Mouse (Mus musculus): ENCODE measurements around the gene Gm5475. TPM values are rescaled to one million over a fixed set of nuclear protein-coding genes. Genes with fewer than 3 reads are reported as not detected.

Gene Gm5475
- total and polyA plus RNA-seq, 2 experiments from 2014 or later = 0.10 TPM; not detected in 1

DNA sequence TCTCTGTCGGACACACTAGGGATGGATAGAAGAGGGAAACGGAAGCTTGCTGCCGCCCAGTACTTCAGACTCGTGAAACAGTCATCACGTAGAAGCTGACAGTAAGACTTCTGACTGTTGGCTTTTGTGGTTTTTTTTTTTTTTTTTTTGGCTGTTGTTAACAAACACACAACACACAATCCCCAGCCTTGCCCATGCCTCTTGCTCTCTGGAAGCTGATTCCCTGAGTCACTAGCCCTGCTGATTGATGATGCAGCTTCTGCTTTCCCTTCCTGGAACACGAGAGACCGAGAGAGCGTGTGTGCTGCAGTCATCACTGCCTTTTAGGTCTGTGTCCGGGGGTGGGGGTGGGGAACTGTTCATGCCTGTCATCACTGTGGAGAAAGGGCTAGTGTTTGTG lies 39.7 kb downstream of the Gm5475 start:
- Histone ChIP-seq H3K4me2 (ENCODE audit: low read depth) (no peak overlapping the region), H3K27ac (ENCODE audit: low read depth, low read length) (no peak overlapping the region), H3K9me3 (ENCODE audit: low read length) (no peaks in the 10 kb centered on the region), H3K27me3 (ENCODE audit: insufficient read depth, low read length) (no peaks in the 10 kb centered on the region), H3K4me1 (ENCODE audit: insufficient read depth) (no peaks in the 10 kb centered on the region), H3K36me3 (ENCODE audit: insufficient read depth) (no peaks in the 10 kb centered on the region), H3K4me3 (ENCODE audit: low read depth, low read length) (no peak overlapping the region), H3K9ac (no peak overlapping the region)
- ATAC-seq (no peak), DNase-seq (no peak)
- no peak for TF ChIP-seq CTCF (IDR thresholded peaks at IDR 0.05; ENCODE audit: low read depth)
- WGBS = 67% methylated on average over 9 of the region's 9 CpGs

- H3K27me3 ChIP-seq (ENCODE audit: insufficient read depth, low read length) = no peaks in the 10 kb centered on the region
- no peak overlapping the region for H3K4me2 ChIP-seq (ENCODE audit: low read depth)
- no peak for TF ChIP-seq CTCF (IDR thresholded peaks at IDR 0.05; ENCODE audit: low read depth)
- DNase-seq = no peak
- no peaks in the 10 kb centered on the region for H3K4me1 ChIP-seq (ENCODE audit: insufficient read depth)
- no peaks in the 10 kb centered on the region for H3K36me3 ChIP-seq (ENCODE audit: insufficient read depth)
- ATAC-seq = no peak
- no peak overlapping the region for H3K27ac ChIP-seq (ENCODE audit: low read depth, low read length)
- H3K9ac ChIP-seq = no peak overlapping the region
- WGBS = 56% methylated on average over 5 of the region's 5 CpGs
- H3K9me3 ChIP-seq (ENCODE audit: low read length) = no peaks in the 10 kb centered on the region
- no peak overlapping the region for H3K4me3 ChIP-seq (ENCODE audit: low read depth, low read length)
These were observed 40.1 kb downstream of the Gm5475 start for GRCm38 (mm10) chr15:100462086-100462485.

GRCm38 (mm10) chr15:100463712-100464111 lies 41.8 kb downstream of the Gm5475 start:
- no peak overlapping the region for H3K4me2 ChIP-seq (ENCODE audit: low read depth)
- no peak overlapping the region for H3K9ac ChIP-seq
- no peak overlapping the region for H3K27ac ChIP-seq (ENCODE audit: low read depth, low read length)
- H3K27me3 ChIP-seq (ENCODE audit: insufficient read depth, low read length) = no peaks in the 10 kb centered on the region
- H3K36me3 ChIP-seq (ENCODE audit: insufficient read depth) = no peaks in the 10 kb centered on the region; the same call in 1 of the 2 replicates
- H3K4me1 ChIP-seq (ENCODE audit: insufficient read depth) = 0 out of 2 replicates have a peak, but pooled peaks cover 3% of the 10 kb centered on the region
- 29% methylated on average over 6 of the region's 6 CpGs for WGBS
- H3K4me3 ChIP-seq (ENCODE audit: low read depth, low read length) = no peak overlapping the region
- ATAC-seq (peak; percentile 63), DNase-seq (peak; percentile 69)
- no peaks in the 10 kb centered on the region for H3K9me3 ChIP-seq (ENCODE audit: low read length)
- TF ChIP-seq CTCF (IDR thresholded peaks at IDR 0.05; ENCODE audit: low read depth) = peak; percentile 74

DNA sequence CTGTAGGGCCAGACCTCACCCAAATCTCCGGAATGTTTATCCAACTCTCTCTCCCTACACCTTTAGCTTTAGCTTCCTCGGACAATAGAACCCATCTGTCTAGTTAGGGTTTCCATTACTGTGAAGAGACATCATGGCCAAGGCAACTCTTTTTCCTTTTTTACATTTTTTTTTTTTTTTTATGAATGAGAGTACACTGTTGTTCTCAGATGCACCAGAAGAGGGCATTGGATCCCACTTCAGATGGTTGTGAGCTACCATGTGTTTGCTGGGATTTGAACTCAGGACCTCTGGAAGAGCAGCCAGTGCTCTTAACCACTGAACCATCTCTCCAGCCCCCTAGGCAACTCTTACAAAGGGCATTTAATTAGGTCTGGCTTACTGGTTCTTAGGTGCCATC lies 43.5 kb downstream of the Gm5475 start:
- no peak for DNase-seq

GRCm38 (mm10) chr15:100467738-100468137 lies 45.8 kb downstream of the Gm5475 start:
- DNase-seq (no peak), ATAC-seq (no peak)
- WGBS = 34% methylated on average over 8 of the region's 8 CpGs
- Histone ChIP-seq H3K27me3 (ENCODE audit: insufficient read depth, low read length) (no peaks in the 10 kb centered on the region), H3K9ac (no peak overlapping the region), H3K4me1 (ENCODE audit: insufficient read depth) (peaks cover 12% of the 10 kb centered on the region; the same call in 1 of the 2 replicates), H3K9me3 (ENCODE audit: low read length) (no peaks in the 10 kb centered on the region), H3K27ac (ENCODE audit: low read depth, low read length) (no peak overlapping the region), H3K4me3 (ENCODE audit: low read depth, low read length) (peak overlapping the region; percentile 88), H3K4me2 (ENCODE audit: low read depth) (peak overlapping the region; percentile 70), H3K36me3 (ENCODE audit: insufficient read depth) (peaks cover 2% of the 10 kb centered on the region; the same call in 1 of the 2 replicates)
- TF ChIP-seq CTCF (IDR thresholded peaks at IDR 0.05; ENCODE audit: low read depth) = no peak

More for the DNA sequence above, 43.5 kb downstream of the Gm5475 start:
- WGBS = 77% methylated on average over 2 of the region's 2 CpGs
- TF ChIP-seq CTCF (IDR thresholded peaks at IDR 0.05; ENCODE audit: low read depth) = 0 out of 2 replicates have a peak, but pooled peaks have one; percentile 23
- H3K27ac ChIP-seq (ENCODE audit: low read depth, low read length) = no peak overlapping the region
- no peaks in the 10 kb centered on the region; the same call in 1 of the 2 replicates for H3K36me3 ChIP-seq (ENCODE audit: insufficient read depth)
- H3K9me3 ChIP-seq (ENCODE audit: low read length) = no peaks in the 10 kb centered on the region
- H3K9ac ChIP-seq = no peak overlapping the region
- no peak for ATAC-seq
- no peak overlapping the region for H3K4me3 ChIP-seq (ENCODE audit: low read depth, low read length)
- peaks cover 12% of the 10 kb centered on the region; the same call in 1 of the 2 replicates for H3K4me1 ChIP-seq (ENCODE audit: insufficient read depth)
- no peak overlapping the region for H3K4me2 ChIP-seq (ENCODE audit: low read depth)
- no peaks in the 10 kb centered on the region for H3K27me3 ChIP-seq (ENCODE audit: insufficient read depth, low read length)

GRCm38 (mm10) chr15:100468295-100469188 lies 46.6 kb downstream of the Gm5475 start, which contains the start of gene Letmd1:
Letmd1 (plus strand) TSS chr15:100469023.
- peaks cover 12% of the 10 kb centered on the region; the same call in 1 of the 2 replicates for H3K4me1 ChIP-seq (ENCODE audit: insufficient read depth)
- peaks cover 3% of the 10 kb centered on the region for H3K36me3 ChIP-seq (ENCODE audit: insufficient read depth)
- peak; percentile 98 for ATAC-seq
- peak within 1 kb of the TSS; percentile 70 for H3K4me2 ChIP-seq (ENCODE audit: low read depth)
- 2% methylated on average over 76 of the region's 84 CpGs for WGBS
- peak; percentile 81 for TF ChIP-seq CTCF (IDR thresholded peaks at IDR 0.05; ENCODE audit: low read depth)
- peak within 1 kb of the TSS; percentile 85 for H3K27ac ChIP-seq (ENCODE audit: low read depth, low read length)
- no peaks in the 10 kb centered on the region for H3K27me3 ChIP-seq (ENCODE audit: insufficient read depth, low read length)
- peak; percentile 95 for DNase-seq
- H3K9me3 ChIP-seq (ENCODE audit: low read length) = no peaks in the 10 kb centered on the region
- H3K9ac ChIP-seq = peak within 1 kb of the TSS; percentile 84
- H3K4me3 ChIP-seq (ENCODE audit: low read depth, low read length) = peak within 1 kb of the TSS; percentile 88

DNA sequence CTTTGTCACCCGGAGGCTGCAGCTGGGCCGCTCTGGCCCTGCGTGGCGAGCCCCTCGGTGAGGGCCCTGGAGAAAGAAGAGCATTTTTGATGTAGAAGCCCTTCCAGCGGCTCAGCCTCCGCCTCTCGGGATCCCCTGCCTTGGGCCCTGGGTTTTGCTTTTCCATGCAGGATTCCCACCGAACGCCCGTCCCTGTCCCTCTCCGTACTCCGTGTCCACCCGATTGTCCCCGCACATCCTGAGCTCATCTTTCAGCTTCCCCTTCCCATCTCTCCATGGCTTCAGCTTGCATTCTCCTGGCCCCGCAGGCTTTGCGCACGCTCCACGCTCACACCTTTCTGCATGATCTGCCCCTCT lies 47.2 kb downstream of the Gm5475 start:
- peak overlapping the region; percentile 70 for H3K4me2 ChIP-seq (ENCODE audit: low read depth)
- H3K36me3 ChIP-seq (ENCODE audit: insufficient read depth) = peaks cover 9% of the 10 kb centered on the region
- DNase-seq (no peak), ATAC-seq (peak; percentile 63)
- H3K27ac ChIP-seq (ENCODE audit: low read depth, low read length) = peak overlapping the region; percentile 85
- H3K4me1 ChIP-seq (ENCODE audit: insufficient read depth) = peaks cover 12% of the 10 kb centered on the region; the same call in 1 of the 2 replicates
- peak overlapping the region; percentile 88 for H3K4me3 ChIP-seq (ENCODE audit: low read depth, low read length)
- H3K27me3 ChIP-seq (ENCODE audit: insufficient read depth, low read length) = no peaks in the 10 kb centered on the region
- H3K9me3 ChIP-seq (ENCODE audit: low read length) = no peaks in the 10 kb centered on the region
- H3K9ac ChIP-seq = peak overlapping the region; percentile 84
- no peak for TF ChIP-seq CTCF (IDR thresholded peaks at IDR 0.05; ENCODE audit: low read depth)
- WGBS = 2% methylated on average over 19 of the region's 19 CpGs
